Mouse (Mus musculus) CH12.LX (cell line): Measurements from ENCODE around the gene Als2cr12. TPM values are rescaled to one million over a fixed set of nuclear protein-coding genes. Genes with fewer than 3 reads are reported as not detected.

Source experiments
- DNase-seq: peaks from one replicate; pipeline ENCODE4 v3.0.0-alpha.2; 2013; ENCODE audit errors: extremely low read depth
- H3K27ac ChIP-seq: 2 replicates; pipeline ENCODE4 v1.5.1; 2012; ENCODE audit warnings: low read depth, mild to moderate bottlenecking, control low read depth, moderate library complexity; ENCODE audit not compliant: insufficient read depth
- H3K27me3 ChIP-seq: replicated peaks from 2 replicates; pipeline ENCODE3; 2012; ENCODE audit warnings: inconsistent platforms
- H3K36me3 ChIP-seq, 2 experiments: replicated peaks in 1 of 2; 2 replicates each; pipeline versions ENCODE3 to v1.6.1; 2012; ENCODE audit warnings: inconsistent platforms in 1 of 2, low read length in 1 of 2, mild to moderate bottlenecking in 1 of 2, mixed read lengths in 1 of 2, moderate library complexity in 1 of 2; ENCODE audit not compliant: control insufficient read depth in 1 of 2, insufficient read depth in 1 of 2
- H3K4me1 ChIP-seq, 2 experiments: 2 replicates each; pipeline ENCODE4 v1.6.1; 2012; ENCODE audit warnings: inconsistent platforms in 1 of 2, moderate library complexity in 1 of 2; ENCODE audit not compliant: insufficient read depth in 2 of 2, control insufficient read depth in 1 of 2
- H3K4me2 ChIP-seq: 2 replicates; pipeline ENCODE4 v1.6.1; 2012; ENCODE audit warnings: low read depth, mild to moderate bottlenecking, control low read depth; ENCODE audit not compliant: poor library complexity, insufficient read depth, severe bottlenecking
- H3K4me3 ChIP-seq, 3 experiments: fragments of 150-350 bp in 1 of 3; sonication (generic) in 1 of 3; replicated peaks in 1 of 3; 2 replicates each; pipeline versions ENCODE3 to v1.5.1; 2011 to 2012; ENCODE audit warnings: low read depth in 2 of 3, low read length in 2 of 3, mild to moderate bottlenecking in 2 of 3, moderate library complexity in 2 of 3, control low read depth in 1 of 3, improper control_type of control experiment in 1 of 3, inconsistent platforms in 1 of 3, mixed read lengths in 1 of 3; ENCODE audit not compliant: poor library complexity in 1 of 3
- H3K79me2 ChIP-seq: replicated peaks from 2 replicates; pipeline ENCODE4 v1.6.1; 2012; ENCODE audit warnings: mild to moderate bottlenecking, moderate library complexity; ENCODE audit not compliant: control insufficient read depth, poor library complexity, insufficient read depth, severe bottlenecking; ENCODE audit errors: extremely low read depth
- H3K9ac ChIP-seq: 2 replicates; pipeline ENCODE4 v1.6.1; 2012; ENCODE audit warnings: low read depth, mild to moderate bottlenecking, control low read depth, moderate library complexity; ENCODE audit not compliant: insufficient read depth
- H3K9me3 ChIP-seq: replicated peaks from 2 replicates; pipeline ENCODE3; 2012; ENCODE audit warnings: low read length, inconsistent platforms, mixed read lengths
- BHLHE40 ChIP-seq: IDR thresholded peaks from 2 replicates; pipeline ENCODE4 v1.6.1; 2011; ENCODE audit warnings: mild to moderate bottlenecking, low read depth, low read length, improper control_type of control experiment
- E2F4 ChIP-seq: IDR thresholded peaks from 2 replicates; pipeline ENCODE4 v1.6.1; 2011; ENCODE audit warnings: low read depth, low read length, improper control_type of control experiment; ENCODE audit not compliant: insufficient replicate concordance
- ELF1 ChIP-seq: IDR thresholded peaks from 2 replicates; pipeline ENCODE4 v1.6.1; 2014; ENCODE audit warnings: low read depth, mild to moderate bottlenecking, inconsistent platforms, low read length, improper control_type of control experiment
- ETS1 ChIP-seq: conservative IDR thresholded peaks from 2 replicates; pipeline ENCODE4 v1.6.1; 2012; ENCODE audit warnings: low read depth, mild to moderate bottlenecking, inconsistent platforms, low read length, improper control_type of control experiment, moderate library complexity
- HCFC1 ChIP-seq: IDR thresholded peaks from 2 replicates; pipeline ENCODE4 v1.6.1; 2012; ENCODE audit warnings: low read depth, mild to moderate bottlenecking, inconsistent platforms, low read length, improper control_type of control experiment
- IRF4 ChIP-seq: IDR thresholded peaks from 2 replicates; pipeline ENCODE4 v1.6.1; 2014; ENCODE audit warnings: low read depth, mild to moderate bottlenecking, inconsistent platforms, low read length, improper control_type of control experiment
- MAX ChIP-seq: IDR thresholded peaks from 2 replicates; pipeline ENCODE4 v1.6.1; 2011; ENCODE audit warnings: low read length, improper control_type of control experiment
- POLR2AphosphoS2 ChIP-seq: IDR thresholded peaks from 2 replicates; pipeline ENCODE4 v1.6.1; 2011; ENCODE audit warnings: low read depth, low read length, improper control_type of control experiment
- RAD21 ChIP-seq: IDR thresholded peaks from 2 replicates; pipeline ENCODE4 v1.6.1; 2011; ENCODE audit warnings: low read depth, mild to moderate bottlenecking, low read length, improper control_type of control experiment, moderate library complexity
- RCOR1 ChIP-seq: conservative IDR thresholded peaks from 2 replicates; pipeline ENCODE4 v1.6.1; 2012; ENCODE audit warnings: low read depth, mild to moderate bottlenecking, inconsistent platforms, low read length, improper control_type of control experiment
- SIN3A ChIP-seq: IDR thresholded peaks from 2 replicates; pipeline ENCODE4 v1.6.1; 2012; ENCODE audit warnings: low read length, improper control_type of control experiment, inconsistent platforms
- USF1 ChIP-seq: IDR thresholded peaks from 2 replicates; pipeline ENCODE4 v1.6.1; 2014; ENCODE audit warnings: low read depth, mild to moderate bottlenecking, inconsistent platforms, low read length, improper control_type of control experiment
- USF2 ChIP-seq: conservative IDR thresholded peaks from 2 replicates; pipeline ENCODE4 v1.6.1; 2011; ENCODE audit warnings: low read depth, low read length, improper control_type of control experiment
- ZKSCAN1 ChIP-seq: IDR thresholded peaks from 2 replicates; pipeline ENCODE4 v1.6.1; 2012; ENCODE audit warnings: low read depth, inconsistent platforms, low read length, improper control_type of control experiment, borderline replicate concordance
- dilution Hi-C: fragments of 300-500 bp; cut with MboI; formaldehyde crosslinking; loops from 2 replicates; pipeline ENCODE4 v1.14.3; 2020; ENCODE audit warnings: low sequenced_read_pairs; ENCODE audit not compliant: extremely low pct_unique_long_range_greater_than_20kb, extremely low pct_ligation_motif_present
- in situ Hi-C: fragments of 300-500 bp; cut with MboI; formaldehyde crosslinking; loops from 3 replicates; pipeline ENCODE4 v1.14.3; 2019; ENCODE audit warnings: low sequenced_read_pairs, low pct_ligation_motif_present, low pct_unique_long_range_greater_than_20kb, mixed read lengths
- polyA plus RNA-seq: library from polyadenylated mRNA; unstranded; fragments of >175 nt; gene quantifications from 2 replicates; pipeline ENCODE4 v1.2.1, GENCODE M21; 2012; ENCODE audit warnings: low read depth; ENCODE audit not compliant: insufficient read length
- total RNA-seq, 2 experiments: library from RNA; depleted of rRNA; stranded (reverse); fragments of 300-350 nt in 1 of 2; fragments of >200 nt in 1 of 2; gene quantifications; 2 replicates each; pipeline ENCODE4 v1.2.3; 2012 to 2014

Als2cr12 gene
- total and polyA plus RNA-seq, 3 experiments: 0.33 TPM; not detected in 2

DNA sequence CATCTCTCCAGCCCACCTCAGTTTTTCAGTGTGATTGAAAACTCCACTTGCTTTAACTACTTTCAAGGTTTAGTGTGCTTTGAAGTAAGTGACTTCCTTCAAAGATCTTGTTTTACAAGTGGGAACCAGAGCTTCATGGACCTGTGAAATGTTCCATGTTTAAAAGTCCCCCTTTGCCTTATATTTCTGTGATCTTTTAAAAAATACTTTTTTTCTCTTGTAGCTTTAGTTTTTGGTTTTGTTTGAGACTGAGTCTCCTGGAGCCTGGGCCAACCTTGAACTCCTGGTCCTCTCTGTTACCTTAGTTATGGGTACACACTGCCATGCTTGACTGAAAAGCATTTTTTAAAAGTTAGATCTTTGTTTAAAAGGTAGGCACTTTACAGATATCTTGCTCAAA, 19.7 kb upstream of the Als2cr12 start:
- Histone ChIP-seq H3K9ac (peak overlapping the region; percentile 31; the same call in 1 of the 2 replicates), H3K4me2 (peak overlapping the region; percentile 42), H3K79me2 (peaks cover 27% of the 10 kb centered on the region), H3K4me3 (no peak overlapping the region), H3K9me3 (no peaks in the 10 kb centered on the region), H3K27me3 (no peaks in the 10 kb centered on the region), H3K36me3 (peaks cover 17 to 42% of the 10 kb centered on the region in 2 experiments), H3K27ac (no peak overlapping the region; the same call in 1 of the 2 replicates), H3K4me1 (peaks cover 6 to 41% of the 10 kb centered on the region in 2 experiments; a peak in 3 of 4 replicates)
- DNase-seq: no peak
- dilution Hi-C loops: no loop called here
- TF ChIP-seq SIN3A (no peak), POLR2AphosphoS2 (no peak), ELF1 (no peak)
- in situ Hi-C loops: no loop called here

DNA sequence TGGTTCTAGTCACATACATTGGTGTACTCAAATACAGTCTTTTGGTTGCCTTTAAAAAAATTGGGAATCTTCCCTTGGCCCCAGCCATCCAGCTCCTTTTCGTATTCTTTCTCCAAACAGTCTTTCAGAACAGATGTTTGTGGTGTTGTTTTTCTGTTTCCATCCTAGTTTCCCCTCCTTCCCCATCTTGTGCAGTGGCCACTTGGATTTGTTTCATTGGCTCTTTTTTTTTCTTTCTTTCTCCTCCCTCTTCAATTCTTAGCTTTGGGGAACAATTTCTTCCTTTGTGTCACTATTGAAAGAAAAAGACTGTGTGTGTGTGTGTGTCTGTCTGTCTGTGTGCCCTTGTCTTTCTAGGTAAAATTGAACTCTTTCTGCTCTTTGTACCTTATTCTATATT, 18.6 kb upstream of the Als2cr12 start:
- peak overlapping the region; percentile 71 to 88 (median 73) for H3K4me3 ChIP-seq
- dilution Hi-C loops: no loop called here

DNA sequence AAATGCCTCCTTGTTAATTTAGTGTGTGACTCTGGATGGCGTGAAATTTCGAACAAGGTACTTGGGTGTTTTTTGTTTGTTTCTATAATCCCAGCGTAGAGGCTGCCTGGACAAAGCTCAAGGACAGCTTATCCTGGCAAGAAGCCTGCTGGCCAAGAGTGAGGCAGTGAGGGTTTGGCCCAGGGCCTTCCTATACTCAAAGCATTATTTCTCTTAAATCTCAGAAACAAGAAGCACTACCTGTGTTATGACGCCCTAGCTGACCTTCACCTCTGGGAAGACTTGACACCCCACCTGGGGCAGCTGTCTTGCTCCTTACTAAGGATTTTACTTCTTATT, 18.1 kb upstream of the Als2cr12 start:
- peak overlapping the region; percentile 93 for H3K27ac ChIP-seq
- in situ Hi-C loops (no loop called here), dilution Hi-C loops (no loop called here)
- H3K36me3 ChIP-seq: peaks cover 17 to 30% of the 10 kb centered on the region in 2 experiments
- H3K79me2 ChIP-seq: peaks cover 27% of the 10 kb centered on the region
- H3K4me1 ChIP-seq: peaks cover 0 to 27% of the 10 kb centered on the region in 2 experiments; a peak in 2 of 4 replicates
- H3K4me3 ChIP-seq: peak overlapping the region; percentile 71 to 88 (median 73)
- no peaks in the 10 kb centered on the region for H3K9me3 ChIP-seq
- H3K27me3 ChIP-seq: no peaks in the 10 kb centered on the region
- no peak for DNase-seq
- H3K4me2 ChIP-seq: peak overlapping the region; percentile 95
- no peak for TF ChIP-seq RCOR1
- peak overlapping the region; percentile 96 for H3K9ac ChIP-seq

More for the DNA sequence above, 18.6 kb upstream of the Als2cr12 start:
- H3K27ac ChIP-seq: no peak overlapping the region
- in situ Hi-C loops: no loop called here
- peaks cover 27% of the 10 kb centered on the region for H3K79me2 ChIP-seq
- peak overlapping the region; percentile 96 for H3K9ac ChIP-seq
- TF ChIP-seq E2F4 (no peak), ETS1 (no peak), MAX (no peak), RCOR1 (no peak), USF2 (no peak), USF1 (no peak), RAD21 (no peak), BHLHE40 (no peak), IRF4 (no peak), ZKSCAN1 (no peak), HCFC1 (no peak)
- peak overlapping the region; percentile 95 for H3K4me2 ChIP-seq
- no peaks in the 10 kb centered on the region for H3K27me3 ChIP-seq
- no peaks in the 10 kb centered on the region for H3K9me3 ChIP-seq
- no peak for DNase-seq
- H3K4me1 ChIP-seq: peaks cover 0 to 29% of the 10 kb centered on the region in 2 experiments; a peak in 2 of 4 replicates
- peaks cover 17 to 33% of the 10 kb centered on the region in 2 experiments for H3K36me3 ChIP-seq
